Mouse (Mus musculus) embryonic fibroblast, embryonic 13.5 days (primary cell): ENCODE data around the gene Ntmt1.

Experiments
- CTCF ChIP-seq: IDR thresholded peaks from 2 replicates; pipeline ENCODE4 v1.5.1; 2011; ENCODE audit warnings: mild to moderate bottlenecking, control low read depth, low read length, moderate library complexity, borderline replicate concordance; ENCODE audit not compliant: insufficient read depth
- POLR2A ChIP-seq: IDR thresholded peaks from 2 replicates; pipeline ENCODE4 v1.6.1; 2011; ENCODE audit warnings: low read depth, mild to moderate bottlenecking, control low read depth, low read length, moderate library complexity

- TF ChIP-seq POLR2A: no peak; the same call in 1 of the 2 replicates
- no peak for TF ChIP-seq CTCF
These were observed 39.1 kb downstream of the Ntmt1 start for GRCm38 (mm10) chr2:30846723-30847122.
